Mouse (Mus musculus): ENCODE data around the gene Ccr7.

Gene Ccr7

DNA sequence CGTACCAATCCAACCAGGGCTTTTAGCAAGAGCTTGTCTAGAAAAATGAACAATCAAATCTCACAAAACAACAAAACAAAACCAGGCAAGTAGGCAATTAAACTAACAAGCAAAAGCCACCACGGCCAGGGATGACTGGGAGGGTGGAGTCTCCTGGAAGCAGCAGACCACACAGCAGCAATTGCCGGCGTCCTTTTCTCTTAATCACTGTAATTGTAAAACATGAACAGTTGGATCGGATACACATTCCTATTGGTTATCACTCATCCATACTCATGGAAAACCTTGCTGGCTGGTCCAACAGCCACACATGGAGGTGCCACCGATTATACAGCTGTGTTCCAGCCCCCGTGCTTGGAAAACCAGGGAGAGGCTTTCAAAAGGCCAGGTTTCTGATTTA is 37.0 kb downstream of the Ccr7 start:
- DNase-seq (ENCODE audit: low read depth), result no peak

DNA sequence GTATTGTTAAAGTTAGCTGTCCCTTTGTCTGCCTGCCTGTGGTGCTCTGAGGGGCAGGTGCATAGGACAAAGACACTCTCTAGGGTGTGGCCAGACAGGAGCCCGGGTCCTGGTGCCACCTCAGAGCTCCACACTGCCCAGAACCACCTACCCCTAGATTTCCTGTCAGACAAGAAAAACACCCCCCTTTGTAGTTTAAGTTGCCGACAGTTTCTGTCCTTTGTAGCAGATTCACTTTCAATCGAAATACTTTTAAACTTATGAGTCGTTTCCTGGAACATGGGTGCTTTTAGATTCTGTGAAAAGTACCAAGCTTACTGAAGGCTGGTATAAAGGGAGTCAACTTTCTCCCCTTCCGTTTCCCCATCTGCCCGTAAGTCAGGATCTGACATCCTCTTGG is 38.9 kb downstream of the Ccr7 start:
- no peak for DNase-seq (ENCODE audit: low read depth)

DNA sequence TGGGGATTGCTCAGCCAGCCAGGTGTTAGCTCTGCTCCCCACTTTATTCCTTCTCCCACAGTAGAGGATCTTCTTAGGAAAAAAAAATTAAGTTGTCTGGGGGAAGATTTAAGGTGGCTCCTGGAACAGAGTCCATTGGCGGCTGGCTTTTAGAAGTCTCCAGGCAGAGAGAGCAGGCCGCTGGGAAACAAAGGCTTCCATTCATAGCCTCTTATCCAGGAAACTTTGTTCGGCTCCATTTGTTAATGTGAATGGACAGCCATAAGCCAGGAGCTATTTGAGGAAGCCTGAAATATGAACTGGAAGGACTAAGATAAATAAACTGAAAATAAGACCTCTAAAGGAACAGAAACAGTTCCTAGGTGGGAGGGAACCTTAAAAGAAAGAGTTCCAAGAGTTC is 41.8 kb downstream of the Ccr7 start:
- peak; percentile 74 for DNase-seq (ENCODE audit: low read depth)

DNA sequence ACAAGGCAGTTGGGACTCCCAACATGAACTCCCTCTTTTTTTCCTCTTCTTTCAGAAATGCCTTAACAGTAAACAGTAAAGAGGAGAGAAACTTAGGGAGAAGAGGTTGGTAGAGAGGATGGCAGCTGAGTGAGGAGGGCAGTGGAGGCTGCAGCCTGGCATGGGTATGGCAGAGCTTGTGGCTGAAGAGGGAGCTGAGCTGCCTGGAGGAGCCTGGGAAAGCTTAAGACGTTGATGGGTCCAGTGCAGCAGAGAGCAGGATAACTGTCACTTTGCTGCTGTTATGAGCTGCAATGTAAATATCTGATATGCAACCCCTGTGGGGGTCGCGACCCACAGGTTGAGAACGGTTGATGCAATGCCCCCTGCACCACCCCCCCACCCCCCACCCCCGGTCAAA is 42.2 kb downstream of the Ccr7 start:
- DNase-seq (ENCODE audit: low read depth), result no peak

DNA sequence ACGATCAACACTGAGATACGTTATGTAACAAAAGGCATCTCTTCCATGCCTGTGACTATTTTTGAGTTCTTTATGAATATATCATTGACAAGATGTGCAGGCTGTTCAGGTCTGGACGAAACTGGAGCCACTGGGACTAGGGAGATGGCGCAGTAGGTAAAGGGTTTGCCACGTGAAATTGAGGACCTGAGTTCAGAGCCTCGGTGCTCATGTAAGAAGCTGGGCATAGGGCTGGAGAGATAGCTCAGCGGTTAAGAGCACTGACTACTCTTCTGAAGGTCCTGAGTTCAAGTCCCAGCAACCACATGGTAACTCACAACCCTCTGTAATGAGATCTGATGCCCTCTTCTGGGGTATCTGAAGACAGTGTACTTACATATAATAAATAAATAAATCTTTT is 43.2 kb downstream of the Ccr7 start:
- no peak for DNase-seq (ENCODE audit: low read depth)

DNA sequence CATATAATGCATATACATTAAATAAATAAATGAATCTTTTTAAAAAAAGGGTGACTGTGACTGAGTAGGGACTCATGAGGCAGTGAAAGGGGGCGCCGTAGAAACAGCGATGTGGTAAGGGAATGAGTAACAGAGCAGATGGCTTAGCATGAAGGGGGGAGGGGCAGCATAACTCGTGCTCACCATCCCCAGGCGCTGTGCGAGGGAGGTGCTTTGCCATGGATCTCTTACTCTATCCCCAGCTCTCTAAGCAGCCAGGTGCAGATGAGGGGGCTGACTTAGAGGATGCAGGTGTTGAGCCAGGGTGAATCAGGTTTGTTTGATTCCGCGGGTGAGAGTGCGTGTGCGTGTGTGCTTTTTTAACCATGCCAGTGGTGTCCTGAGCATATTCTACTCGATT is 43.7 kb downstream of the Ccr7 start:
- no peak for DNase-seq (ENCODE audit: low read depth)

DNA sequence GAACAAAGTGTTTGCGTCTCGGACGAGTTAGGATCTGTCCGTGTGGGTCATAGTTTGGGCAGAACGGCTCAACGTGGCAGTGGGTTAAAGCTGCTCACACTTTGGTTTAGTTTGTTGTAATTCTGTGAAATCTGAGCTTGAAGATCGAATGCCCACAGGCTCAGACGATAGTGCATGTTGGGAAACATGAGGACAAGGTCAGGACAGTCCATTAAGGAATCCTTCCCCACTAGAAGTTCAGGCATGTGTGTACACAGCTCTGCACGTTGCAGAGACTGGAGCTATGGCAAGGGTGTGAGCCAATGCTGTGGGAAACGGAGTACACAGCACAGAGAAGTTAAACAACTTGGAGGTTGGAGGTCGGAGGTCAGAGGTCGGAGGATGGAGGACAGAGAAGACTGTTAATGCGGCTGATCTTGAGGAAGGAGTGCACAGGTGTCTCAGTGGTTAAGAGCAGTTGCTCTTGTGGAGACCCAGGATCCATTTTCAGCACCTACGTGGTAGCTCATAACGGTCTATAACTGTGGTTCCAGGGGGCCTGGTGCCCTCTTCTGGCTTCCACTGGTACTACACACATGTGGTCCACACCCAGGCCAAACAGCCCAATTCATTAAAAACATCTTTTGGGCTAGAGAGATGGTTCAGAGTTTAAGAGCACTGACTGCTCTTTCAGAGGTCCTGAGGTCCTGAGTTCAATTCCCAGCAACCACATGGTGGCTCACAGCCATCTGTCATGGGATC is 44.3 kb downstream of the Ccr7 start:
- DNase-seq (ENCODE audit: low read depth), result no peak

DNA sequence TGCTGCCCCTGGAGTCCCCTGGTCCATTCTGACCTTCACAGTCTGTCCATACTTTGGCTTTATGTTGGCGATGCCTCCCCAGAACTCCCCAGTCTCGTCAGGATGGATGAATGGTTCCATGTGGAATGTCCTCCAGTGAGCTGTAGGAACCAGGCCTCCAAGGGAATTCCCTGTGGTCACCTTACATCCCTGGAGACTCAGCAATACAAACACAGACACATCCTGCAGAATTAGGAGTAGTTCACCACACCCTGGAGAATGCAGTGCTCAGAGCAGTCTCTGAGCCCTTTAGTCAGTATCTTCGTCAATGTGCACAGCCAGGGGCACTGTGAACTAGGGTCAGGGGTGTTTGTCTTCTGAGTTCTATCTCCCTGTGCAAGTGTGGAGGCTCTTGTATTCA is 46.6 kb downstream of the Ccr7 start:
- no peak for DNase-seq (ENCODE audit: low read depth)

DNA sequence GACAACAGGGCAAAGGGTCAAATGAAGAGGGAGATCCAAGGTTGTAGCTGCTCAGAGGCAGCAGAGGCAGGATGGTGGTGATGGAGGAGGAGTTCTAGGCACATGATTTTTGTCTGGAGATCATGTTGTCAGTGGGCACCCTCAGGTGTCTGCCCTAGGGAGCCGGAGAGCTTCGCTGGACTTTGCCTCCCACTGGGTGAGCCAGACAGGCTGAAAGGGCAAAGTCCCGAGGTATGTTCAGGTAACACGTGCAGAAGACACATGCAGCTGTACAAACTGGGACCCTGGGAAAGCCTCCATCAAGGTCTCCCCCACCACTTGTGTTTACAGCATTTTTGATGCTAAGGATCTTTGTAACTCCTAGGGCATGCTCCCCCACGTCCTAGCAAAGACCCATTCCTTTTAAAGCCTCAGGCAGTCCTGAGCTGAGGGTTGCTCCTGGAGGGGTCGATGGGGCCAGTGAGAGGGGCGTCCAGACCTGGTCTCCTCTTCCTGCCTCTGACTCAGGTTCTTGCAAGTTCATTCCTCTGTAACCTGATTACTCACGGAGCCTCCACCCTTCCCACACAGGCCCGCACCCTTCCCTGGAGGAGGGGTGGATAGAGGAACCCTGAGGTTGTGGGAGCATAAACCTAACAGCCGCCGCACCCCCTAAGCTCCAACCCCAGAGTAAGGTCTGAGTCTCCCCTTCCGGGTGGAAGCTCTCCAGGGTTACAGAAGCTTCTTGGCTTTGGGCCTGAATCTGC is 48.7 kb downstream of the Ccr7 start:
- DNase-seq (ENCODE audit: low read depth), result no peak

DNA sequence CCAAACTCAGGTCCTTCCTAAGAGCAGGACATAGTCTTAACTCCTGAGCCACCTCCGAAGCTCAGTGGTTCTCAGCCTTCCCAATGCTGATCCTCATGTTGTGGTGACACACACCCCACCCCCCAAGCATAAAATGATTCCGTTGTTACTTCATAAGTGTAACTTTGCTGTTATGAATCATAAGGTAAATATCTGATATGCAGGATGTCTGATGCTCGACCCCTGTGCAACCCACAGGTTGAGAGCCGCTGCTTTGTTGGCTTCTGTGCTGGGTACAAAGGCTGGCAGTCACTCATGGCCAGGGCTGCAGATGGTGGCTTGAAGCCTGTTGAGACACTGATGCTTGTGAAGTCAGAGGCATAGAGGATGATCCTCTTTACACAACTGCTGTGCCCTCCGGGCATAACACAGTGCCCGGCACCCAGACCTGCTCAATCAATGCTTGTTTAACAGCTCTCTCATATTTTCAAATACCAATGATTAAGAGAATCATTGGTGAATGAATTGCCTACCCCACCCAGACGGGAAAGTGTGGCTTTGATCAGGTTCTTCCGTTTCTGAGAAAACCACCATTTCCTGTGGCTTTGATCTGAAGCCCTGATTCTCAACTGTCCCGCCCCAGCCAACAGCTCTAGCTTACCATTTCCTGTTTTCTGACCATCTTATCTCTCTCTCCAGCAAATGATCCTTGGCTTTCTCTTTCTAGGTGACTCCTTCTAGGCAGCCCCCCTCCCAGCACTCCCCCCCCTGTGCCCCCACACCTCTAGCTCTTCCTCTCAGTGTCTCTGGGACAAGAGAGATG is 50.1 kb downstream of the Ccr7 start:
- DNase-seq (ENCODE audit: low read depth), result no peak

DNA sequence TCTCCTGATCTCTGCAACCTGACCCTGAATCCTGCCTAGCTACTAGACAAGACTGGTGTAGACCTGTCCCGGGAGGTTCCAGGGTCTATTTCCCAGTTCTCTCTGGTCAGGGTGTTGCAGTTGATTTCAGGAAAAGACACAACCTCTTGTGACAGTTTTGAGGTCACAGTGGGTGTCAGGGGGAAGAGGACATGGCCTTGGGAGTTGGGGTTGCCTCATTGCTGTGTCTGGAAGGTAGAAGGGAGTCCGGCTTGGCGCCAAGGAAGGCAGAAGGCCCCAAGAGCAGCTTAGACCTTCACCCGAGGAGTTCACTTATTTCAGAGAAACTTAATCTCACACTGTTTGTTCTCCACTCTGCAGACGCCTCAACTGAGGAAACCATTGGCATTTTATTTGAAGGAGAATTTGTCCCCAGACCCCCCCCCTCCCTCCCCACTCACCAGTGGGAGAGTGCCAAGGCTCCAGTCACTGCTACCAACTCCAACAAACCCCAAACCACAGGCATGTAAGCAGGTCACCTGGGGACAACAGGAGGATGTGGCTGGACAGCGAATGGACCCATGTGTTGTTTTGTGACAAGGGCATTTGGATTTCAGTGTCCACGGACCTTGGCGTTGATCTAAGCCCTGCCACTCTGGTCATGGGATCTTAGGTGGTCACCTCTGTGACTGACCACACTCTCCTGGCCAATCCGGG is 52.2 kb downstream of the Ccr7 start:
- no peak for DNase-seq (ENCODE audit: low read depth)

DNA sequence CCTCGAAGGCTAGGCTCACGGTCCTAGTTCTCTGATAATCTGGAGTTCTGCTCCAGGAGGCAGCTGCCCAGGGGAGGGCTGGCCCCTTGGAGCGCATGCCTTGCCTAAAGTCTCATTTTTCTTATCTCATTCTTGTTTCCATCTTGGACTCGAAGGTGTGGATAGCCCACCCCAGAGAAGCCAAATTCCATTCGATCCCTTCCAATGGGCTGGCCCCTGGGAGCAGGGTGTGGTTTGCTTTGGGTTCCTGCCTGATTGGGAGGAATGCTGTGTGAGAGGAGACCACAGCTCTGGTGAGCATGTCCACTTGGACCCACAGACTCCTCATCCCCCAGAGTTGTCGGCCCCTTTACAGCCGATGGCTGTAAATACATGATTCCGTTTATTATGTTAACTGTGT is 53.2 kb downstream of the Ccr7 start:
- DNase-seq (ENCODE audit: low read depth), result no peak

DNA sequence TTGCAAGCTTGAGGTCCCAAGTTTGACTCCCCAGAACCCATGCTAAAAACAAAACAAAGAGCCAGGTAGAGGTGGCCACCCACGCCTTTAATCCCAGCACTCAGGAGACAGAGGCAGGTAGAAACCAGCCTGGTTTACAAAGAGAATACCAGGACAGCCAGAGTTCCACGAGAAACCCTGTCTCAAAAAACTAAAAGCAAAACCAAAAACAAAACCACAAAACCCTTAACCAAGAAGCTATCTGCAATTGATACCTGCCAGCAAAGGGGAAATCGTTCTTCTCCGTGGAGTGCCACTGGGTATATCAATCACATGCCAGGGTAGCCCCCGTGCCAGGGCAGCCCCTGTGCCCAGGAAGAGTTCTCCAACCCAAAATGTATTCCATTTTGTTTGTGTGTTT is 54.7 kb downstream of the Ccr7 start:
- DNase-seq (ENCODE audit: low read depth), result no peak

DNA sequence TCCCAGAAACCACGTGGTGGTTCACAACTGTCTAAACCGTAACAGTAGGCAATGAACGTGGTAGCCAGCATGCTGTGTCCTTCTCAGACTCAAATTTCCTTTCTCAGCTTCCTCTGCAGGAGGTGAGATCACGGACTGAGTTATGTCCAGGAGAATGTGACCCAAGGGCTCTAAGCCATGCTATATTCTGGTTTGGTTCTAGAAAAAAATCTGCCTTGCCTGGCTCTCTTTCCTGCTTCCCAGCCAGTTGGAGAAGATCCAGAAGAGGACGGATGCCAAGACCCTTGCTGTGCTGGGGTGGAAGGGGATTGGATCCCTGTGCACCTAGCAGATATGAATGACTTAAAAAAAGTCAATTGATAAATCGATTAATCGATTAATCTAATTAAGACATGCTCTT is 55.4 kb downstream of the Ccr7 start:
- DNase-seq (ENCODE audit: low read depth), result peak; percentile 62

DNA sequence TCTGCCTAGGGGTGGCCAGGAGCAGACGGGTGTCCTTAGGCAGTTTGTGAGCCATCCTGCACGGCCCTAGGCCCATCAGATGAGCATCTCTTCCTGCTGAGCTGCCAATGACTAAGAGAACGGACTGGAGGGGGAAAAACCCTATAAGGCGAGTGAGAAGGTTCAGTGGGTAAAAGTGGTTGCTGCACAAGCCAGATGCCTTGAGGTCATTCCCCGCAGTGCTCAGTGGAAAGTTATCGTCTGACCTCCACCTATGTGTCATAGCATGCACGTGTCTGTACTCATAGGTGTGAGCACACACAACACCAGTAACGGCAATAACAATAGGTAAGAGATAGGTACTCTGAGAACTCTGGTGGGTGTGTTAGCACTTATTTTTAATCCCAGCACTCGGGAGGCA is 56.0 kb downstream of the Ccr7 start:
- DNase-seq (ENCODE audit: low read depth), result no peak

DNA sequence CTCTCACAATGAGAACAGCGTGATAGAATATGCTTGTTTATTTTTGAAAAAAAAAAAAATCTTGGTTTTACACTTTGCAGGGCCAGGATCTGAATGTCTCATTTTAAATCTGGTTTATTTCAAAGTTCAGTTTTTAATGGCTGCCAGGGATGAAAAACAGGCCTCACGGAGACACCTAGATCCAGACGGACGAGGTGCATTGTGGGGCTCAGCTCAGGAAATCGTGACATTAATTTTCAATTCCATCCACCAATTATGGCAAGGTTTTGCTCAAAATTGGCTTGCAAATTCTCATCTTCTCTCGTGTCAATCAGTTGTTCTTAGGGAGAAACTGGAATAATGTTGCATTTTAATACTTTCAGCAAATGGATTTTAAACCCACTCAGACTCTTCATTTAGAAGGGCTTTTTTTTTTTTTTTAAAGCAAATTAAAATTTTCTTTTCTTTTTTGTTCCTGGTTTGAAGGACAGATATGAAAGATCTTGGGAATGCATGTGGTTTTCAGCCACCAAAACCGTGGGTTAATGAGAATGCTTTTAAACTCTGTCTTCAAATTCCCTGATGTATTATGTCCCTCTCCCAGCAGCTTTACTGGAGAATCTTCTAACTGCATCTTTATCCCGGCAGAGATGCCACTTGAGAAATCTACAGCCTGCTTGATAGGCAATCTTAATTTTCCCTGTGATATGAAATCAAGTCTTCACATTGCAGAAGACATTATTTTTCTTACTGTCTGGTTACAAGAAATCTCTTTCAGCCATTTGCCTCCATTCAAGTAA is 57.7 kb downstream of the Ccr7 start:
- no peak for DNase-seq (ENCODE audit: low read depth)

DNA sequence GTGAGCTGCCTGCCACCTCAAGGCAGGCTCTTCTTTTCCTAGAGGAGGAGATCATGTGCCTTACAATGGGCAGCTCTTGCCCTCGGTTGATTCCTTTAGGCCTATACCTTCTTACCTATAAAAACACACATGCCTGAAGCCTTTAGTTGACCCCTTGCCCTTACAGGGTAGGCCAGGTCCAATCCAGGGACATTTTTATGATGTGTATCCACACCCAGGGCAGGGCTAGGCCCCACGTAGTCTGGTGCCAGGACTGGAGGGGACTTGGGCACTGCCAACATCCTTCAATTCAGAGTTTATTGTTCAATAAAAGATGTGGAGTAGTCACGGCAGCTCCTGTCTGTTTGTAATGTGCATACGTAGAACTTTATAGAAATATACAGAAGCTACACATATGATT is 58.5 kb downstream of the Ccr7 start:
- DNase-seq (ENCODE audit: low read depth), result no peak

DNA sequence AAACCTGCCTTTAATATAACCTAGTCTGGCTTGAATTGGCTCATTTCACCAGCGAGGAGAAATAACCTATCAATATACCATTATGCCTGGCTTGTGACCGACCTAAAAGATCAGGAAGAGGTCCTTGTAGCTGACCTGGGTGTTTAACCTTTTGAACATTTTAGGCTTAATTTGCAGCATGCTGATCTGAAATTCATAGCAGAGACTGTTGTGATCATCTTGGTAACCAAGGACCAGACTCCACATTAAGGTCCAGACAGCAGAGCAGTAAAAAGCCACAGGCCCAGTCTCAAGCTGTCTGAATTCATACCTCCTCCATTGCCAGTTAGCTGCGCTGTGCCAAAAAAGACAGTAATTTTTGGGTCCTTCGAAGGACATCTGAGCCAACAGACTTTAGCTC is 59.1 kb downstream of the Ccr7 start:
- DNase-seq (ENCODE audit: low read depth), result no peak

DNA sequence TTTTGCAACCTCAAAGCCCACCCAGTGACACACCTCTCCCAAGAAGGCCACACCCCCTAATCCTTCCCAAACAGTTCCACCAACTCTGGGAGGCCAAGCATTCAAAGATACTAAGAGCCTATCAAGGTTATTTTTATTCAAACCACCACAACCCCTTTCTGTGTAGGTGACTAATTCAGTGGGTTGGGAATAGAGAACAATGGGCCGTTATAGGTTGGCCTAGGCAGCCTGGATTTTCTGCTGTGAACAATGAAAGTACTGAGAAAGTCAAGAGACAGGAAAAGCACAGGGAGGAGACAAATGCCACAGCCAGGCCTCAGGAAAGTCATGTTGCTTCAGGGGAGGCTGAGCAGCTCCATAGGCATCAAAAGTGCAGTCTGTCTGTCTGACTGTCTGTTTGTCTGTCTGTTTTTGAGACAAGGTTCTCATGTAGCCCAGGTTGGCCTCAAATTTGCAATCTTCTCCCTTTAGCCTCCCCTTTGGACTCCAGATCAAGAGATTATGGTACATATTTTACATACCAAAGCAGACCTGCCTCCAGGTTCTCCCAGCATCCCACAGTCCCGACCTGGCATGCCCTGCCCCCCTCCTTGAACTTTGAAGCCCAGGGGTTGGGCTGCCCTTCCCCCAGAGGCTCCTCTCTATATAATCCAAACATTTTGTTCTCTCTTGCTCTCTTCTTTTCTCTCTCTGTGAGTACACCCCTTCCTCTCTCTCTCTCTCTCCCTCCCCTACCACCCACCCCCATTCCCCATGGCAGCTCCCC is 59.8 kb downstream of the Ccr7 start:
- no peak for DNase-seq (ENCODE audit: low read depth)

Data from fibroblast of lung, adult 2 months (primary cell).